Mouse (Mus musculus) left cerebral cortex, postnatal 36 days (tissue): ENCODE measurements around the gene Nrarp. TPM values are rescaled to one million over a fixed set of nuclear protein-coding genes. Genes with fewer than 3 reads are reported as not detected.

Experiments
- DNase-seq, 2 experiments: peaks; one replicate each; pipeline ENCODE4 v3.0.0; 2021 to 2022; ENCODE audit warnings: low spot score in 2 of 2, mixed read lengths in 1 of 2
- intact Hi-C: fragments of 180-260 bp; cut with DNase I; formaldehyde crosslinking; loops from one replicate; pipeline ENCODE4 v1.15.1; 2025
- total RNA-seq, 2 experiments: library from RNA; stranded (reverse); gene quantifications; 2 replicates each; pipeline ENCODE4 v1.2.3; 2021

Nrarp gene
- total RNA-seq, 2 experiments from 2014 or later, result 19.7 to 30.7 TPM

GRCm38 (mm10) chr2:25172629-25173028 lies 7.9 kb upstream of the Nrarp start:
- intact Hi-C loops, result no loop called here
- no peak for DNase-seq

- no peak for DNase-seq
- intact Hi-C loops, result no loop called here
Observed at GRCm38 (mm10) chr2:25173821-25174220, 6.7 kb upstream of the Nrarp start.

- intact Hi-C loops, result no loop called here
- DNase-seq, result no peak
Observed at GRCm38 (mm10) chr2:25174866-25175689, 5.5 kb upstream of the Nrarp start.

GRCm38 (mm10) chr2:25175690-25176078 lies 4.9 kb upstream of the Nrarp start:
- intact Hi-C loops, result no loop called here
- no peak for DNase-seq

- intact Hi-C loops, result no loop called here
- no peak for DNase-seq
Observed at GRCm38 (mm10) chr2:25176573-25176972, 4.0 kb upstream of the Nrarp start.

GRCm38 (mm10) chr2:25177076-25177475 lies 3.5 kb upstream of the Nrarp start:
- intact Hi-C loops, result no loop called here
- DNase-seq, result no peak

- intact Hi-C loops, result no loop called here
- DNase-seq, result peak in 1 of 2 experiments; percentile 25
Observed at GRCm38 (mm10) chr2:25177685-25178084, 2.9 kb upstream of the Nrarp start.

- DNase-seq, result peak in 1 of 2 experiments; percentile 26
- intact Hi-C loops, result no loop called here
Observed at GRCm38 (mm10) chr2:25178285-25178972, 2.1 kb upstream of the Nrarp start.

- no peak for DNase-seq
- intact Hi-C loops, result loop anchor here (5.0 kb wide), 1 partner anchor 82 kb away; the partner anchor contains the start of gene Noxa1
Observed at GRCm38 (mm10) chr2:25179566-25180217, 866 bp upstream of the Nrarp start.

GRCm38 (mm10) chr2:25180973-25181890 lies 674 bp downstream of the Nrarp start:
- peak in 1 of 2 experiments; percentile 47 for DNase-seq
- intact Hi-C loops, result loop anchor here (5.0 kb wide), 1 partner anchor 84 kb away; the partner anchor contains the start of gene Noxa1

GRCm38 (mm10) chr2:25181891-25182397 lies 1.4 kb downstream of the Nrarp start:
- intact Hi-C loops, result loop anchor here (5.0 kb wide), 1 partner anchor 85 kb away; the partner anchor contains the start of gene Noxa1
- DNase-seq, result no peak

GRCm38 (mm10) chr2:25182664-25183063 lies 2.1 kb downstream of the Nrarp start:
- no peak for DNase-seq
- intact Hi-C loops, result loop anchor here (5.0 kb wide), 1 partner anchor 85 kb away; the partner anchor contains the start of gene Noxa1

GRCm38 (mm10) chr2:25183336-25183735 lies 2.8 kb downstream of the Nrarp start:
- DNase-seq, result no peak
- intact Hi-C loops, result loop anchor here (5.0 kb wide), 1 partner anchor 86 kb away; the partner anchor contains the start of gene Noxa1

- intact Hi-C loops, result loop anchor here (5.0 kb wide), 1 partner anchor 87 kb away; the partner anchor contains the start of gene Noxa1
- no peak for DNase-seq
Observed at GRCm38 (mm10) chr2:25184496-25184895, 3.9 kb downstream of the Nrarp start.

GRCm38 (mm10) chr2:25185625-25186574 lies 5.3 kb downstream of the Nrarp start:
- intact Hi-C loops, result no loop called here
- DNase-seq, result peak in 1 of 2 experiments; percentile 31

GRCm38 (mm10) chr2:25186575-25186930 lies 6.0 kb downstream of the Nrarp start:
- intact Hi-C loops, result no loop called here
- DNase-seq, result no peak

- intact Hi-C loops, result no loop called here
- no peak for DNase-seq
Observed at GRCm38 (mm10) chr2:25187841-25188240, 7.3 kb downstream of the Nrarp start.

- DNase-seq, result peak; percentile 78 to 79
- intact Hi-C loops, result loop anchor here (5.0 kb wide), 1 partner anchor 34 kb away; no protein-coding TSS in a partner anchor
Observed at GRCm38 (mm10) chr2:25193330-25193770, 12.8 kb downstream of the Nrarp start.
